Mouse (Mus musculus) midbrain, embryonic 14.5 days (tissue): ENCODE measurements around the gene Junb. TPM values are rescaled to one million over a fixed set of nuclear protein-coding genes. Genes with fewer than 3 reads are reported as not detected.

ENCODE experiments used
- ATAC-seq: fragments of 200-750 bp; cut with Nextera tagmentation; 2 replicates; pipeline ENCODE4 v1.8.0; 2017; ENCODE audit warnings: moderate number of reproducible peaks, moderate library complexity; ENCODE audit not compliant: low FRiP score, low TSS enrichment
- DNase-seq: peaks from one replicate; pipeline ENCODE4 v3.0.0-alpha.2; 2015
- H3K27ac ChIP-seq: fragments of 300-500 bp; sonication (generic); replicated peaks from 2 replicates; pipeline ENCODE4 v1.5.1; 2014; ENCODE audit warnings: mild to moderate bottlenecking, low read depth, low read length, moderate library complexity
- H3K27me3 ChIP-seq: fragments of 300-500 bp; sonication (generic); 2 replicates; pipeline ENCODE4 v1.6.1; 2014; ENCODE audit warnings: low read length, control low read depth, mixed read lengths; ENCODE audit not compliant: control insufficient read depth, insufficient read depth
- H3K36me3 ChIP-seq: fragments of 300-500 bp; sonication (generic); 2 replicates; pipeline ENCODE4 v1.6.1; 2014; ENCODE audit warnings: low read length, control low read depth; ENCODE audit not compliant: control insufficient read depth, insufficient read depth
- H3K4me1 ChIP-seq: fragments of 300-500 bp; sonication (generic); 2 replicates; pipeline ENCODE4 v1.6.1; 2014; ENCODE audit warnings: mild to moderate bottlenecking, antibody characterized with exemption, low read length, control low read depth; ENCODE audit not compliant: control insufficient read depth, insufficient read depth
- H3K4me2 ChIP-seq: fragments of 300-500 bp; sonication (generic); 2 replicates; pipeline ENCODE4 v1.6.1; 2014; ENCODE audit warnings: mild to moderate bottlenecking, low read length, moderate library complexity
- H3K4me3 ChIP-seq: fragments of 300-500 bp; sonication (generic); replicated peaks from 2 replicates; pipeline ENCODE4 v1.5.1; 2014; ENCODE audit warnings: low read depth, low read length
- H3K9ac ChIP-seq: fragments of 300-500 bp; sonication (generic); replicated peaks from 2 replicates; pipeline ENCODE4 v1.6.1; 2014; ENCODE audit warnings: mild to moderate bottlenecking, low read length, moderate library complexity
- H3K9me3 ChIP-seq: fragments of 300-500 bp; sonication (generic); 2 replicates; pipeline ENCODE4 v1.6.1; 2016; ENCODE audit warnings: low read length, control low read depth, mixed read lengths; ENCODE audit not compliant: control insufficient read depth
- WGBS: fragments of 180-500 bp; shearing (Covaris S2); extraction: QIAGEN DNeasy Blood & Tissue Kit; methylation state at CpG from one replicate; pipeline ENCODE4 v1.1.7; 2014; 5-methylcytosine and 5-hydroxymethylcytosine counted together
- polyA plus RNA-seq: library from polyadenylated mRNA; unstranded; fragments of >200 nt; fragmentation: Nextera tagmentation; extraction: Ambion mirVana; gene quantifications from 2 replicates; pipeline ENCODE4 v1.2.1, GENCODE M21; 2014

Gene Junb
- polyA plus RNA-seq, 1 experiment from 2014 or later: 5.7 TPM

DNA sequence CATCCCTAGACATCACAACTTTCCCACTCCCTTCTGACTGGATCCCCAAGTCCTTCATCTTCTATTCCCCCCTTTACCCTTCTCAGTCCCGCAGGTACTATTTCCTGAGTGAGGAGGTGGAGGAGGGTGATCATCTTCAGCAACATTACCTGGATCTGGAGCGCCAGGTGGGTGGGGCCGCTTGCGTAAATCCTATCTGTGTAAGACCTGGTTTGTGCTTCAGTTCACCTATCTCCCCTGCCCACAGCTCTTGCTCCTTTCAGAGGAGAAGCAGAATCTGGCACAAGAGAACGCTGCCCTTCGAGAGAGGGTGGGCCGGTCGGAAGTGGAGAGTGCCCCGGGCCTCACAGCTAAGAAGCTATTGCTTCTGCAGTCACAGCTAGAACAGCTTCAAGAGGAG, 15.9 kb upstream of the Junb start:
- no peaks in the 10 kb centered on the region for H3K9me3 ChIP-seq
- H3K27ac ChIP-seq: no peak overlapping the region
- H3K36me3 ChIP-seq: peaks cover 6% of the 10 kb centered on the region; the same call in 1 of the 2 replicates
- 94% methylated on average over 9 of the region's 9 CpGs for WGBS
- no peak for DNase-seq
- H3K4me1 ChIP-seq: peaks cover 15% of the 10 kb centered on the region
- ATAC-seq: no peak
- no peak overlapping the region for H3K4me2 ChIP-seq
- H3K4me3 ChIP-seq: no peak overlapping the region
- no peak overlapping the region for H3K9ac ChIP-seq
- H3K27me3 ChIP-seq: 0 out of 2 replicates have a peak, but pooled peaks cover 9% of the 10 kb centered on the region

DNA sequence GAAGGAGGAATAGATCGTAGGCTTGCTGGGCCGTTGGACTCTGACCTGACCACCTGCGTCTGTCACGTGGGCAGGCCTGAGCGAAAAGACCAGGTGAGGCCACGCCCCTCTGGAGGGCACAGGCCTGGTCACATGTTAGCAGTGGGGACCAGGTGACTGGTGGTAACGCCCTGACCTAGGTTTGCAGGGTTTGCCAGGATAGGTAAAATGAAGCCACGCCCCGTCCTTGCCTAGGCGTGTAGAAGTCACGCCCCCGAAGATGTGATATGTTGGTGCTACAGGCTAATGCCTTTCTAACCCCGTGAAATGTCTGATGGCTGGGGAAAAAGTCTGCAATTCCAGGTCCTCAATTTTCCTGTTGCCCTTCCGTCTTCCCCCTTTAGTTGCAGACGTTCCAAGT, 12.3 kb upstream of the Junb start:
- 1% methylated on average over 15 of the region's 15 CpGs for WGBS
- Histone ChIP-seq H3K4me2 (peak overlapping the region; percentile 93), H3K4me1 (peaks cover 12% of the 10 kb centered on the region), H3K9ac (peak overlapping the region; percentile 77), H3K4me3 (peak overlapping the region; percentile 62), H3K27me3 (0 out of 2 replicates have a peak, but pooled peaks cover 13% of the 10 kb centered on the region), H3K9me3 (no peaks in the 10 kb centered on the region), H3K27ac (peak overlapping the region; percentile 72), H3K36me3 (peaks cover 6% of the 10 kb centered on the region; the same call in 1 of the 2 replicates)
- DNase-seq (peak; percentile 61), ATAC-seq (peak; percentile 64)

DNA sequence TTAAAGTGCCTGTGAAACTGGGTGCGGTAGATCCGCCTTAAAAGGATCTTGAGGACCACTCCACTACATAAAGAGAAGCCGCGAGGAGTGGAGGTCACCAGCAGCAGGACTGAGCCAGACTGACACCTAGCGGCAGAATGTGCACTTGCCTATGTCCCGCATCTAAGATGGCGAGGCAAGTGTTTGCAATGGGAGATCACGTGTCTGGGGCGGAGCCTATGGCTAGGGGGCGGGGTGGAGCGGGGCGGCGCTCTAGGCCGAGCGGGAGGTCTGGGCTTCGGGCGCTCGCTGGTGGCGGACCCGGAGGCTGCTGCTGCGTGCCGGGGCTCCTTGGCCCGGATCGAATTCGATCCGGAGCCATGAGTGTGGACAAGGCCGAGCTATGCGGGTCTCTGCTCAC, 11.8 kb upstream of the Junb start, which contains the start of gene Hook2:
Hook2 (plus strand) TSS at position 255 of the 400 bp plus-strand sequence.
- Histone ChIP-seq H3K4me2 (peak within 1 kb of the TSS; percentile 93), H3K27ac (peak within 1 kb of the TSS; percentile 79), H3K9me3 (no peaks in the 10 kb centered on the region), H3K27me3 (0 out of 2 replicates have a peak, but pooled peaks cover 13% of the 10 kb centered on the region), H3K4me3 (peak within 1 kb of the TSS; percentile 62), H3K36me3 (peaks cover 6% of the 10 kb centered on the region; the same call in 1 of the 2 replicates), H3K9ac (peak within 1 kb of the TSS; percentile 77), H3K4me1 (peaks cover 16% of the 10 kb centered on the region)
- ATAC-seq: peak; percentile 88
- peak; percentile 98 for DNase-seq
- under 1% methylated on average over 28 of the region's 28 CpGs for WGBS

DNA sequence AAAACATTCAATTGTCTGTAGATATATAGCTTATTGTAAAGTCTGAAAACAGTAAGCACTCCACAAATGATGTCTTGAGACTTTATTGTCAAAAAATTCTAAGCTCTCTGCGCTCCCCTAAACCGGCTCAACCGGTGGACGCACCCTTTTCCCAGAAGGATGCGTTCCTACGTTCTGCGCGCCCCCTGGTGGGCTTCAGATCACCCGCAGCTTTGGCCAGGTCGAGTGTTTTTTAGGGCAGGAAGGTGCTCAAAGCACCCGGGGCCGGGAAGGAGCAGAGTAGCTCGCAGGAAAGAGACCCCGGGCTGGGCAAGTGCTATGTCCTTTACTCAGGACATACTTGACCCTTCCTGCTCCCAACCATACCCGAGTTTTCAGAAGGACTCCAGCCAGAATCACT, 11.3 kb upstream of the Junb start:
- H3K27me3 ChIP-seq: 0 out of 2 replicates have a peak, but pooled peaks cover 10% of the 10 kb centered on the region
- DNase-seq: peak; percentile 96
- H3K9ac ChIP-seq: peak overlapping the region; percentile 61
- peak overlapping the region; percentile 79 for H3K27ac ChIP-seq
- peaks cover 2% of the 10 kb centered on the region; the same call in 1 of the 2 replicates for H3K36me3 ChIP-seq
- peak; percentile 49; the same call in 1 of the 2 replicates for ATAC-seq
- peak overlapping the region; percentile 62 for H3K4me3 ChIP-seq
- peaks cover 21% of the 10 kb centered on the region for H3K4me1 ChIP-seq
- no peaks in the 10 kb centered on the region for H3K9me3 ChIP-seq
- WGBS: under 1% methylated on average over 15 of the region's 15 CpGs
- H3K4me2 ChIP-seq: peak overlapping the region; percentile 93

DNA sequence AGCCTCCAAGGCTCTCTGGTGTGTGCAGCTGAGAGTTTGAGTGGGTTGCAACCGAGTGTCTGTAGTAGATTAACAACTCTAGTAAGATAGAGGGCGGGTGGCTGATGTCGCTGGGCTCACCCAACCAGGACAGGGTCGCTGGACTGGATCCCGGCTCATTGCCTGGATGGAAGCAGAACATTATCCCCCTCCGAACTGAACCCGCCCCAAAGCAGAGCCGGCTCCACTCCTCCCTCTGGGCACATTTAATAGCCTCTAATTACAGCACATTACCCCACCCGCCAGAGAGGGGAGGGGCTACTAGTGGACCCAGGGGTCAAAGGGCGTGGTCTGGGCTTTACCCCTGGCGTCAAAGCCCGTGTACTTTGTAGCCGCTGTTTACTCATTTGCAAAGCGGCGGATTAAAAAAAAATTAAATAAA, 10.8 kb upstream of the Junb start:
- no peak for ATAC-seq
- no peak overlapping the region for H3K9ac ChIP-seq
- H3K4me3 ChIP-seq: no peak overlapping the region

DNA sequence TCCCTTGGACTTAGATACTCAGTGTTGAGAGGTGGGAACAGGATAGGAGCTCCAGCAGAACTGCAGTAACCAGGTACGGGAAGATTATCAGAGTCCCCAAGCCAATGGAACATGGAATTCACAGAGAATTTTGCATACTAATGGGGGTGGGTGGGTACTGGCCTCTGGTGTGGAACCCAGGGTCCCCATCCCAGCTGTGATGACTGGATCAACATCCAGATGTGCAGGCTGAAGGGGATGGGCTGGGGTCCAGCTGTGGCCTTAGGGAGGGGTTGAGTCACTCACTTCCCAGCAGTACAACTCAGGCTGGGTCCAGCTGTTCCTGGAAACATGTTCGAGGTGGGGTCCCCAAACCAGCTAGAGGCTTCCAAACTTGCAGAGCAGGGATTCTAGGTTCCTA, 9.4 kb upstream of the Junb start:
- no peak overlapping the region for H3K4me2 ChIP-seq
- H3K4me1 ChIP-seq: peaks cover 24% of the 10 kb centered on the region
- DNase-seq (no peak), ATAC-seq (no peak)
- H3K9me3 ChIP-seq: no peaks in the 10 kb centered on the region
- no peak overlapping the region for H3K9ac ChIP-seq
- H3K4me3 ChIP-seq: no peak overlapping the region
- H3K27ac ChIP-seq: no peak overlapping the region
- H3K27me3 ChIP-seq: 0 out of 2 replicates have a peak, but pooled peaks cover 9% of the 10 kb centered on the region
- 67% methylated on average over 2 of the region's 2 CpGs for WGBS
- H3K36me3 ChIP-seq: no peaks in the 10 kb centered on the region

More for the DNA sequence above, 10.8 kb upstream of the Junb start:
- Histone ChIP-seq H3K4me2 (peak overlapping the region; percentile 93), H3K36me3 (no peaks in the 10 kb centered on the region), H3K9me3 (no peaks in the 10 kb centered on the region), H3K27me3 (0 out of 2 replicates have a peak, but pooled peaks cover 9% of the 10 kb centered on the region), H3K4me1 (peaks cover 24% of the 10 kb centered on the region), H3K27ac (no peak overlapping the region)
- DNase-seq: no peak
- 8% methylated on average over 15 of the region's 15 CpGs for WGBS

DNA sequence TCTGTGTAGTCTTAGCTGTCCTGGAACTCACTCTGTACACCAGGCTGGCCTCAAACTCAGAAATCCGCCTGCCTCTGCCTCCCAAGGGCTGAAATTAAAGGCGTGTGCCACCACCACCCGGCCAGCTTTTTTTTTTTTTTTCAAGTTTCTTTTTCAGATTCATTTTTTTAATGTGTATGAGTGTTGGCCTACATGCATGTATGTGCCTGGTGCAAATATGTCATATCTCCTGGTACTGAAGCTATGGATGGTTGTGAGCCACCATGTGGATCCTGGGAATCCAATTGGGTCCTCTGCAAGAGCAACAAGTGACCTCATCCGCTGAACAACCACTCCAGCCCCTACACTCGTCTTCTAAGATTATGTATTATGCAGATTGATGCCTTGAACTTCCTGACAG, 8.9 kb upstream of the Junb start:
- ATAC-seq (no peak), DNase-seq (no peak)
- Histone ChIP-seq H3K27me3 (0 out of 2 replicates have a peak, but pooled peaks cover 9% of the 10 kb centered on the region), H3K4me1 (peaks cover 24% of the 10 kb centered on the region), H3K9me3 (no peaks in the 10 kb centered on the region), H3K27ac (no peak overlapping the region), H3K4me2 (no peak overlapping the region), H3K9ac (no peak overlapping the region), H3K36me3 (no peaks in the 10 kb centered on the region), H3K4me3 (no peak overlapping the region)
- 82% methylated on average over 5 of the region's 5 CpGs for WGBS

DNA sequence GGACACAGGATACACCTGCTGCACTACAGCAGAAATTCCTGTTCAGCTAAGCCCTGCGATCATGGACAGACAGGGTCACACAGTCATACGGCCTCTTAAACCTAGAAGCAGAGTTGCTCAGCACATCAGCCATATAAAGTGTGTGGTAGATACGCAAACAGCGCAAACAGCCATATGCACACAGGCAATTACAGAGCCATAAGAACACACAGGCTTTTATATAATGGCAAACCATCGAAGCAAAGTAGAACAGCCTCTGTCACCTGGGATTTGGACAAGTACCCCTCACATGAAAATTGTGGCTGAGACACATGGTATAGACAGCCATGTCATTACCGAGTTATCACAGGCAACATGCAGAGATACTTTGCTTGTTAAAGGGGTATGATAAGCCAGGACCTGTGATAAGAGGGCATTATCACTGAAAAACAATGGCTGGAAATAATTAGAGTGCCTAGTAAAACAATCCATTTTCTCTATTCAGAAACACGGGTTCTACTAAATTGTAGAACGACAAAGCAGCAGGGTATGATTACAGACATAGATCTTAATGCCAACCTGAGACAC, 7.9 kb upstream of the Junb start:
- Histone ChIP-seq H3K36me3 (no peaks in the 10 kb centered on the region), H3K9ac (peak overlapping the region; percentile 50; the same call in 1 of the 2 replicates), H3K4me2 (peak overlapping the region; percentile 99), H3K9me3 (no peaks in the 10 kb centered on the region), H3K27me3 (0 out of 2 replicates have a peak, but pooled peaks cover 9% of the 10 kb centered on the region), H3K4me1 (peaks cover 28% of the 10 kb centered on the region), H3K27ac (peak overlapping the region; percentile 49; the same call in 1 of the 2 replicates), H3K4me3 (peak overlapping the region; percentile 46)
- 35% methylated on average over 8 of the region's 8 CpGs for WGBS
- ATAC-seq (no peak), DNase-seq (peak; percentile 49)
